Mouse (Mus musculus): Measurements from ENCODE around the gene Trmt2a. TPM values are rescaled to one million over a fixed set of nuclear protein-coding genes. Genes with fewer than 3 reads are reported as not detected.
"Not testable (repeated sequence)": the region's sequence is repeated elsewhere in the genome, so short reads cannot be mapped to it uniquely, and the experiment has no call there.

The Trmt2a gene
- total RNA-seq, 2 experiments from 2014 or later = 41.8 to 44.1 TPM

DNA sequence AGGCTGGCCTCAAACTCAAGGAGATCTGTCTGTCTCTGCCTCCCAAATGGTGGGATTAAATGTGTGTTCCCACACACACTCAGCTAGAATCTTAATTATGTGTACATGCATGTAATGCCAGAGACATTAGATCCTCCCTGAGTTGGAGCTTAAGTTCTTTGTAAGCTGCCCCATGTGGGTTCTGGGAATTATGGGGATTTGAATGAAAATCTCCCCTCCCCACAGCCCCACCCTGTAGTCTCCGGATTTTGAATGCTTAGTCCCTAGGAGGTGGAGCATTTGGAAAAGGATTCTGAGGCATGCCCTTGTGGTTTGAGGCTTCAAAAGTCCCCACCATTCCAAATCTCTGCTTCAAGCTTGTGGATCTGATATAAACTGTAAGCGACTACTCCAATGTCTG, 26.7 kb downstream of the Trmt2a start:
- DNase-seq (ENCODE audit: low spot score in 2 of 2) = no peak

DNA sequence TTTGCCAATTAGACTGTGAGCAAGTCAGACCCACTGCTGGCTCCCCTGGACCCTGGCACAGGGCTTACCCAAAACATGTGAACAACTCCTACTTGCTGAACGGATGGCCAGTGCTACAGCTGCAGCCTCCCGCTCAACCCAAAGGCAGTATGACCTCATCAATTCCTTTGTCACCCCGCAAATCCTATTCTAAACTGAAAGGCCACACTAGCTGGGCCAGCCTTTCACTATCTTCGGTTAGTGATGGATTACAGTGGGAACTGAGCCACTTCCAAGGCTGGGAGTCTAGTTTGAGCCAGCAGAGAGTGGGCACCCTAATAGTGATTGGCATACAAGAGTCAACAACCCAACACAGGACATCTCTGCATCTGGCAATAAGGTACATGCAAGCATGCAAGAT, 39.7 kb downstream of the Trmt2a start:
- DNase-seq (ENCODE audit: low spot score in 2 of 2) = no peak

DNA sequence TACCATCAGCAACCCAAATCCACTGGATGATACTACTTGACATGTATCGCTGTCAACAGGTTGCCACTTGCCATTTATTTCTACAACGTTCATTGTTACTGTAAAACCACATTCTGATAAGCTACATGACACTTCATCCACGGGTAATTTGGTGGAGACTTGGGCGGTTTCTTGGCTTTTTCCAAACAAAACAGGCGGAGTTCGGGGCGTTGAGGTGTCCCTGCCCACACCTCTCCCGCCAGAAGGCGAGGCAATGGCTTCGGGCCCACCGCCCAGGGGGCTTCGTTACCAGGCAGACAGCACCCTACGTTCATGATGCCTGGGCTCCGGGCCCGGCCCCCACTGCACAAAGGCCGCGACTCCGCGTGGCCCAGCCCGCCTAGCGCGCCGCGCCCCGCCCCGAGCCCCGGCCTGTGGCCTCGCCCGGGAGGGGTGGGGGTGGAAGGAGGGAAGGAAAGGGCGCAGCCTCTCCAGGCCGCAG, 40.1 kb downstream of the Trmt2a start:
- DNase-seq (ENCODE audit: low spot score in 2 of 2) = peak; percentile 80 to 84

GRCm38 (mm10) chr16:18289067-18289588, 40.6 kb downstream of the Trmt2a start, which contains the start of gene Dgcr8:
TSS of gene Dgcr8 (minus strand) at chr16:18289246.
- DNase-seq (ENCODE audit: low spot score in 2 of 2) = peak; percentile 96 to 98

DNA sequence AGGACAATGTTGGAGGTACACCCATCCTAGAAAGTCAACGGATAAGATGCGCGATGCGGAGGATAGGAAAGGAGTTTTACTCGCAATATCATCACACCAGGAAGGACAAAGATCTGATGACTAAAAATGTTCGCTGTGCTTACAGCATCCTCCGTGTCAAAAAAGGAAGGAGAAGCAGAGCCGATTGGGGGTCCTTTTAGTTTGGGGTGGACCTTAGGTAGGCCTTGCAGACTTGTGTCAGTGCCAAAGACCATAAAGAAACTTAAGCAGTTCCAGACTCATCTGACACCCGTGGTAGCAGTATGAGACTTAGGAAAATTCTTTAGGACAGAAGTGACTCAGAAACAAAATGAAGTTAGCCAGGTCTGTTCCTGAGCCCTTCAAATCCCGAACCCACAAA, 41.1 kb downstream of the Trmt2a start:
- DNase-seq (ENCODE audit: low spot score in 2 of 2) = not testable (repeated sequence)

Small RNA genes lying within 50 kb of the gene (microRNA-seq; reads per million reads assigned to microRNA genes)
- gene Gm24572 (ENCODE audit: borderline number of aligned reads in 2 of 2) (0 to 2.4 reads per million in 2 experiments), gene Mir1306 (ENCODE audit: borderline number of aligned reads in 2 of 2) (134 to 298 reads per million in 2 experiments)

Other genes with a start within 250 kb of the Trmt2a start
- gene Dgcr6, start 195.8 kb upstream of the Trmt2a start, total RNA-seq (2021) = 10 to 100 TPM; 79.7 to 83.3 TPM
- 10 to 100 TPM; 18.5 to 53.8 TPM for gene Prodh, start 158.5 kb upstream of the Trmt2a start, total RNA-seq (2021)
- under 1 TPM; 0.20 to 0.26 TPM for gene Rtn4r, start 121.0 kb upstream of the Trmt2a start, total RNA-seq (2021)
- gene Ccdc188, start 30.8 kb upstream of the Trmt2a start, total RNA-seq (2021) = not detected
- gene Zdhhc8, start 13.5 kb upstream of the Trmt2a start, total RNA-seq (2021) = 10 to 100 TPM; 20.6 to 21.2 TPM
- gene Ranbp1, start 53 bp downstream of the Trmt2a start, total RNA-seq (2021) = 100 to 1,000 TPM; 114 to 143 TPM
- gene Gm49776, start 9.6 kb downstream of the Trmt2a start, total RNA-seq (2021) = not detected
- 10 to 100 TPM; 19.4 to 27.3 TPM for gene Dgcr8, start 40.6 kb downstream of the Trmt2a start, total RNA-seq (2021)
- gene Tango2, start 99.4 kb downstream of the Trmt2a start, total RNA-seq (2021) = 10 to 100 TPM; 24.2 to 31.3 TPM
- gene Arvcf, start 99.5 kb downstream of the Trmt2a start, total RNA-seq (2021) = 10 to 100 TPM; 26.6 to 27.5 TPM
- gene Txnrd2, start 177.7 kb downstream of the Trmt2a start, total RNA-seq (2021) = 10 to 100 TPM; 75.6 to 98.9 TPM
- 100 to 1,000 TPM; 191 to 384 TPM for gene Comt, start 178.2 kb downstream of the Trmt2a start, total RNA-seq (2021)

Measured in adrenal gland, adult 18-20 months (tissue).